Mouse (Mus musculus): ENCODE results near the gene Tor3a. TPM values are rescaled to one million over a fixed set of nuclear protein-coding genes. Genes with fewer than 3 reads are reported as not detected.

Gene Tor3a
- polyA plus RNA-seq, 1 experiment from 2014 or later = 19.9 TPM

DNA sequence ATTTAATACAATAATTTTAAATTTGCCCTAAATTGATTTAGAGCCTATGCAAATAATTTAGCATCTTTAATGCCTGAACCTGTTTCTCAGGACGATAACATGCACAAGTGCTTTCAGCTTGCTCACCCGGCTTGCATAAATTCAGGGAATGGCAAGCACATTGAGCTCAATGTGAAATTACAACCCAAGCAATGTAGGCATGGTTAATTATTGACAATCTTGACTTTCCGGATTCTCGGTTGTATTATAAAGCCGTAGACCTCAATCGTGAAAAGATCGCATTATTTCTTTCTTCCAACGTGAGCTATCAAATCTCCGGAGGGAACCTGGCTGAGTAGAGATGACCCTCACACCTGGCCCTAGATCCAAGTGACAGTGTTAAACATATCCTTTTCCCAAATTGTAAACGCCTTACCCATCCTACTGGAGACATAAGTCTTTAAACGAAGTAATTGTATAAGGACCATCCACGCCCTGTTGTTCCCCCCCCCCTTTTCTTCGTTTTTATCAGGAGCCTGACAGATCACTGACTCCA, 43.7 kb upstream of the Tor3a start:
- no peak for ATAC-seq (replicated peaks; ENCODE audit: low FRiP score, low read depth)
- peak; percentile 56 for DNase-seq (ENCODE audit: low spot score)
- peak overlapping the region; percentile 94 for H3K4me3 ChIP-seq (replicated peaks; ENCODE audit: low read depth, low read length)
- H3K4me1 ChIP-seq (replicated peaks; ENCODE audit: insufficient read depth, low read length) = no peaks in the 10 kb centered on the region
- no peak for TF ChIP-seq CTCF (IDR thresholded peaks at IDR 0.05; ENCODE audit: low read depth)
- 0 out of 2 replicates have a peak, but pooled peaks cover 4% of the 10 kb centered on the region for H3K36me3 ChIP-seq (ENCODE audit: insufficient read depth, low read length)
- no peaks in the 10 kb centered on the region for H3K9me3 ChIP-seq (replicated peaks; ENCODE audit: low read length)
- WGBS = 13% methylated on average over 13 of the region's 13 CpGs
- H3K9ac ChIP-seq (ENCODE audit: low read depth, low read length) = peak overlapping the region; percentile 92
- H3K4me2 ChIP-seq (ENCODE audit: low read length) = peak overlapping the region; percentile 79
- peak overlapping the region; percentile 98 for H3K27ac ChIP-seq
- no peaks in the 10 kb centered on the region for H3K27me3 ChIP-seq (ENCODE audit: insufficient read depth, low read length)

DNA sequence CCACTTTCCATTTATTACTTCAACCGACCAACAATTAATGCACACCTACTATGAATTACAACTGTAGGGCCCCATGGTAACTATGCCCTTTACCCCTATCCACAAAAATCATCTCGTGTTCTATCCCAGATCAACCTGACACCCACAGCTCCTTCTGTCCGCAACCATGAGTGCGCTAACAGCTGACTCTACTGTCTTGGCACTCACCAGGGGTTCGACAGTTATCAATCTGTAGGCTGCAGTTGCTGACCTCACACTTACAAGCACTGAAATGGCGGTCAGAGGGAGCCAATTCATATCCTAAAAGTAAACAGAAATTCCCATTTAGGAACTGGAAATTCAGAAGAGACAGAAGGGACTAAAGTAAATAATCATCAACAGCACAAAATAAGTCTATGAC, 42.5 kb upstream of the Tor3a start:
- WGBS = 83% methylated on average over 6 of the region's 6 CpGs
- 0 out of 2 replicates have a peak, but pooled peaks cover 4% of the 10 kb centered on the region for H3K36me3 ChIP-seq (ENCODE audit: insufficient read depth, low read length)
- H3K4me3 ChIP-seq (replicated peaks; ENCODE audit: low read depth, low read length) = no peak overlapping the region
- TF ChIP-seq CTCF (IDR thresholded peaks at IDR 0.05; ENCODE audit: low read depth) = no peak
- no peak for DNase-seq (ENCODE audit: low spot score)
- no peak for ATAC-seq (replicated peaks; ENCODE audit: low FRiP score, low read depth)
- H3K27ac ChIP-seq = no peak overlapping the region; the same call in 1 of the 2 replicates
- no peaks in the 10 kb centered on the region for H3K27me3 ChIP-seq (ENCODE audit: insufficient read depth, low read length)
- H3K4me2 ChIP-seq (ENCODE audit: low read length) = no peak overlapping the region
- H3K4me1 ChIP-seq (replicated peaks; ENCODE audit: insufficient read depth, low read length) = no peaks in the 10 kb centered on the region
- H3K9ac ChIP-seq (ENCODE audit: low read depth, low read length) = no peak overlapping the region
- no peaks in the 10 kb centered on the region for H3K9me3 ChIP-seq (replicated peaks; ENCODE audit: low read length)

DNA sequence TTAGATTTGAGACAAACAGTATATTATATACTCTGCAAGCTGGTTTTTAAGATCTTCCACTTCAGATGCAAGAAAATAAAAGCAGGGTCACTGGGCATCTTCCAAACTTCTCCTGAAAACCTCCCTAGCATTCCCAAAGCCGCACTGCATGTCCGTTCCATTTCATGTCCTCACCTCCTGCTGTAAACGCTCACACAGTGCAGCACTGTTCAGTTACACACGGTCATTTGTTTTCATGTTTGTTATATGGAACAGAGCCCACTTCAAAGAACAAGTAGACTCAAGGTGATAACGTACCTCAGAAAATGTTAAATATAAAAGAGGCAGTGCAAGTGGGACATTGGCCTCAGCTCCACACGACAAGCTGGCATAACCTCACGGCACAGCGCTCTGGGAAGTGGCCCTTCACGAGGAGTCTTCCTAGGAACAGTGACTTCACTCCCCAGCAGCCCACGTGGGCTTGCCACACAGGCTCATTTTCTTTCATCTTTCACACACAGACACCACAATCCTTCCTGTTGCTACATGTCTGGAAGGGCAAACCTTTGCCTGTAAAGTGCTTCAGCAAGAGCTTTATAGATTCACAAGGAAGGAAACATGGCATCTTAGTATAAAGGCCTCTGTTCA, 36.4 kb upstream of the Tor3a start:
- Histone ChIP-seq H3K9me3 (replicated peaks; ENCODE audit: low read length) (no peaks in the 10 kb centered on the region), H3K36me3 (ENCODE audit: insufficient read depth, low read length) (0 out of 2 replicates have a peak, but pooled peaks cover 4% of the 10 kb centered on the region), H3K9ac (ENCODE audit: low read depth, low read length) (no peak overlapping the region), H3K4me1 (replicated peaks; ENCODE audit: insufficient read depth, low read length) (no peaks in the 10 kb centered on the region), H3K27ac (no peak overlapping the region), H3K27me3 (ENCODE audit: insufficient read depth, low read length) (no peaks in the 10 kb centered on the region), H3K4me3 (replicated peaks; ENCODE audit: low read depth, low read length) (no peak overlapping the region), H3K4me2 (ENCODE audit: low read length) (no peak overlapping the region)
- ATAC-seq (replicated peaks; ENCODE audit: low FRiP score, low read depth) (no peak), DNase-seq (ENCODE audit: low spot score) (peak; percentile 36)
- WGBS = 45% methylated on average over 10 of the region's 10 CpGs
- no peak for TF ChIP-seq CTCF (IDR thresholded peaks at IDR 0.05; ENCODE audit: low read depth)

DNA sequence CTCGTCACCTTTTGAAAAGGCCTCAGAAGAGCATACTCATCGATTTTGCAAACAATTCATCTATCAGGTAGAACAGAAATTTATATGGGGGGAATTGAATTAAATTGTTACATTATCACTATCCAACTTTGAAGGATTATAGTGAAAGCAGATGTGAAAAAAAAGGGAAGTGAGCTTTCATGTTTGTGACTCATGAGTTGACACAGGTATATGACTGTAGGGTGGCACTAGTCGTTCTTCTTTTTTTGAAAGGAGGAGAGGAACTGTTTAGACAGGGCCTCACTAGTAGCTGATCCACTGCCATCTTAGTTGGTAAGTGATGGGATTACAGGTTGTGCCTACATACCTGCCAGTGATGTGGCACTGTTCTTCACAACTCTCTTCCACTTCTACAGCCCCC, 34.5 kb upstream of the Tor3a start:
- 85% methylated on average over 3 of the region's 3 CpGs for WGBS
- Histone ChIP-seq H3K4me3 (replicated peaks; ENCODE audit: low read depth, low read length) (no peak overlapping the region), H3K4me2 (ENCODE audit: low read length) (no peak overlapping the region), H3K9me3 (replicated peaks; ENCODE audit: low read length) (no peaks in the 10 kb centered on the region), H3K36me3 (ENCODE audit: insufficient read depth, low read length) (no peaks in the 10 kb centered on the region), H3K4me1 (replicated peaks; ENCODE audit: insufficient read depth, low read length) (no peaks in the 10 kb centered on the region), H3K9ac (ENCODE audit: low read depth, low read length) (no peak overlapping the region), H3K27me3 (ENCODE audit: insufficient read depth, low read length) (no peaks in the 10 kb centered on the region), H3K27ac (no peak overlapping the region)
- ATAC-seq (replicated peaks; ENCODE audit: low FRiP score, low read depth) (no peak), DNase-seq (ENCODE audit: low spot score) (no peak)
- TF ChIP-seq CTCF (IDR thresholded peaks at IDR 0.05; ENCODE audit: low read depth) = no peak

DNA sequence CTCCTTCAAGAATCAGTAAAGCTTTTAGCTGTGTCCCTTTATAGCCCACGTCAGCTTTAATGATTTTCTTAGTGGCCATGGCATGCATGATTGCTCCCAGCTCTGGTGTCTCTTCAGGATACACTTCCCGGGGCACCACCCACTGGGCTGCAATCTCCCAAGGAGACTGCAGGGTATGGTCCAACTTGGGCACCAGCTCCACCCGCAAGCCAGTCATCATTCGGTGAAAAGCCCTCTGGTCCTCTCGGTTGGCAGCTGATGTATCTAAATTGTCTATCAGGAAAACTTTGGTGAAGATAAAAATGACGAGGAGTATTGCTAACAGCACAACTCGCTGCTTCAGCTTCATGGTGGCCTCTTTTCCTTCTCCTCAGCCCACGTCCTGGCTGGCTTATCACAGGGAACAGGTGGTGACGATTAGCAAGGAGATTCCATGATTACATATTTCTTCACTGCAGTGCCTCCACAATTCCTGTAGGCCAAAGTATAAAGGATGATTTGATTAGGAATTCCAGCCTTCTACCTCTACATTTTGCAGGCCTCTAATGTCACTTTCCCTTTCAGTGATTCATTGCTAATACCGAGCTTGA, 31.6 kb upstream of the Tor3a start:
- TF ChIP-seq CTCF (IDR thresholded peaks at IDR 0.05; ENCODE audit: low read depth) = no peak
- no peak overlapping the region for H3K9ac ChIP-seq (ENCODE audit: low read depth, low read length)
- no peak overlapping the region for H3K27ac ChIP-seq
- WGBS = 70% methylated on average over 10 of the region's 10 CpGs
- no peaks in the 10 kb centered on the region for H3K4me1 ChIP-seq (replicated peaks; ENCODE audit: insufficient read depth, low read length)
- ATAC-seq (replicated peaks; ENCODE audit: low FRiP score, low read depth) (no peak), DNase-seq (ENCODE audit: low spot score) (no peak)
- no peaks in the 10 kb centered on the region for H3K27me3 ChIP-seq (ENCODE audit: insufficient read depth, low read length)
- H3K4me2 ChIP-seq (ENCODE audit: low read length) = no peak overlapping the region
- H3K9me3 ChIP-seq (replicated peaks; ENCODE audit: low read length) = no peaks in the 10 kb centered on the region
- H3K4me3 ChIP-seq (replicated peaks; ENCODE audit: low read depth, low read length) = no peak overlapping the region
- H3K36me3 ChIP-seq (ENCODE audit: insufficient read depth, low read length) = peaks cover 12% of the 10 kb centered on the region; the same call in 1 of the 2 replicates

DNA sequence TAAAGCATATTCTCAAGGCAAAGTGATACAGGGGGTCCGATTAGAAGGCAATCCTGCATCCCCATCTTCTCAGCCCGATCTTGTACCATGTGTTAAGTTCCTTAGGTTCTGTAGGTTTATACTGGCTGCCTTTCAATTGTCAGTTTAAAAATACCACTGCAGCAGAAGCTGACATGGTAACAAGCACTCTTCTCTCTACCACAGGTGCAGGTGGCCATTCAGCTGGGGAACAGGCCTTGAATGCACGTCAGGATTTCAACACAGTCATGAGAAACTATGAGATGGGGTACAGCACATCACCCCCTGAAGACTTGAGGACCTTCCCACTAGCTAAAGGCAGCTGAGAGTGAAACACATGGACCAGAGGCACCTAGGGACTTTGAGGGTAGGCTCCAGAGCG, 29.3 kb upstream of the Tor3a start:
- no peak overlapping the region for H3K27ac ChIP-seq
- TF ChIP-seq CTCF (IDR thresholded peaks at IDR 0.05; ENCODE audit: low read depth) = no peak
- no peaks in the 10 kb centered on the region for H3K27me3 ChIP-seq (ENCODE audit: insufficient read depth, low read length)
- WGBS = 92% methylated on average over 4 of the region's 4 CpGs
- no peak overlapping the region for H3K4me3 ChIP-seq (replicated peaks; ENCODE audit: low read depth, low read length)
- no peaks in the 10 kb centered on the region for H3K9me3 ChIP-seq (replicated peaks; ENCODE audit: low read length)
- ATAC-seq (replicated peaks; ENCODE audit: low FRiP score, low read depth) (no peak), DNase-seq (ENCODE audit: low spot score) (no peak)
- peaks cover 17% of the 10 kb centered on the region; the same call in 1 of the 2 replicates for H3K36me3 ChIP-seq (ENCODE audit: insufficient read depth, low read length)
- H3K4me1 ChIP-seq (replicated peaks; ENCODE audit: insufficient read depth, low read length) = no peaks in the 10 kb centered on the region
- H3K9ac ChIP-seq (ENCODE audit: low read depth, low read length) = no peak overlapping the region
- no peak overlapping the region for H3K4me2 ChIP-seq (ENCODE audit: low read length)
